Mouse (Mus musculus): ENCODE measurements around the gene Satb2. TPM values are rescaled to one million over a fixed set of nuclear protein-coding genes. Genes with fewer than 3 reads are reported as not detected.

The Satb2 gene
- total RNA-seq, 2 experiments from 2014 or later, result 79.1 to 88.5 TPM

DNA sequence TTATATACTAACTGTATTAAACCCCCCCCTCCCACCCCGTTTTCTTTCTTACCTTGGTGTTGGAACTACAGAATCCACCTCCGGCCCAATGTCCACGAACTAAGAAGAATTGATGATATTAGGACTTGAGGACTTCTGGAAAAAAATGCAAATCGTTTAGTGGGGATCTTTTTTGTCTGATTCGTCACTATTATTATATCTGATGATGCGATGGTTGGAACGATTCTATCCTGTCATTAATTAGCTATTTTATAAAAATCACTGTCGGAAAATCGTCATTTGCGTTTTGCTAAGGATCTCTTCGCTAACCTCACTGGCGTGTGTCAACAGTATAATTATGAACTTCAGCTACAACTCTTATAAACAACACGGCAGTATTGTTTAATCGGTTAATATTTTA lies 4.3 kb downstream of the Satb2 start:
- no peak for DNase-seq (ENCODE audit: low spot score in 2 of 2)

DNA sequence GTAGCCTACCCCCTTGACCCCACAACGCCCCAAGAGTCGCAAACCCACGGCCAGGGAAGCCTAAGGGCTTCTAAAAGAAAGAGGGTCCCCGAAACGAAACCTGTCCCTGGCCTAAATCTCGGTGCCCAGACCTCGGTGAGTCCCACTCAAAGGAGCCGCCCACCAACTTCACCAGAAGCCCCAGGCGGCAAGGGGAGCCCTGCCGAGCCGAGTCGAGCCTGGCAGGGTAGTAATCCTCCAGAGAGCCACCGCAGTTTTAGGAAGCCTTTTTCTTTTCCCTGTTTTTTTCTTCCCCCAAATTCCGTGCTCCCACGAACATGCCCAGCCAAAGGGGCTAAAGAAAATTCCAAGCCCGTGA lies 4.9 kb downstream of the Satb2 start:
- DNase-seq (ENCODE audit: low spot score in 2 of 2), result no peak

DNA sequence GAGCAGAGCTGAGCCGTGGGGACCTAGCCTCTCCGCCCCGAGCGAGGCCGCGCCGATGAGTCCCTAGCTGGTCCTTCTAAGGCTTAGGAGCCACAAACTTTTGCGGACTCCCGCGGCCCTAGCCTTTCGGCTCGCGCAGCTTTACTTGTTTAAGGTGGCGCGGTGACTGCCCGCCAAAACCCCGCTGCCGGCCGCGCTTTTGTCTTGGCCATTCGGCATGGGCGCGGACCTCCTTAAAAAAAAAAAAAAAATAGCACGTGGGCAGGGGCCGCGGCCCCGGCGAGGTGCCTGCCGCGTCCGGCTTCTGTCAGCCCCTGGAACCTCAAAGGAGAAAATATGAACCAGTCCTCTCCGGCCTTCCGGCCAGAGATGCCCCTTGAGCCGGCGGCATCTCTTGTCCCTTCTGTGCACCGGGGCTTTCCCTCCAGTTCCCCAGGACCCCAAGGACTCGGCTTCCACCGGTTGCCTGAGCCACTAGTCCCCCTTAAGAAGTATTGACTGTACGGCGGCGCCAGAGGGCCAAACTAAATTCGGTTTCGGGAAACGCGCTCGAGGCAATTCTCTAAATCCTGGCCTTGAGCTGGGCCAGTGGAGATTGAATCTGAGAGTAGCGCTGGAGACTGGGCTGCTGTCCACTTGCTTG lies 5.4 kb downstream of the Satb2 start:
- DNase-seq (ENCODE audit: low spot score in 2 of 2), result peak; percentile 82 to 89

DNA sequence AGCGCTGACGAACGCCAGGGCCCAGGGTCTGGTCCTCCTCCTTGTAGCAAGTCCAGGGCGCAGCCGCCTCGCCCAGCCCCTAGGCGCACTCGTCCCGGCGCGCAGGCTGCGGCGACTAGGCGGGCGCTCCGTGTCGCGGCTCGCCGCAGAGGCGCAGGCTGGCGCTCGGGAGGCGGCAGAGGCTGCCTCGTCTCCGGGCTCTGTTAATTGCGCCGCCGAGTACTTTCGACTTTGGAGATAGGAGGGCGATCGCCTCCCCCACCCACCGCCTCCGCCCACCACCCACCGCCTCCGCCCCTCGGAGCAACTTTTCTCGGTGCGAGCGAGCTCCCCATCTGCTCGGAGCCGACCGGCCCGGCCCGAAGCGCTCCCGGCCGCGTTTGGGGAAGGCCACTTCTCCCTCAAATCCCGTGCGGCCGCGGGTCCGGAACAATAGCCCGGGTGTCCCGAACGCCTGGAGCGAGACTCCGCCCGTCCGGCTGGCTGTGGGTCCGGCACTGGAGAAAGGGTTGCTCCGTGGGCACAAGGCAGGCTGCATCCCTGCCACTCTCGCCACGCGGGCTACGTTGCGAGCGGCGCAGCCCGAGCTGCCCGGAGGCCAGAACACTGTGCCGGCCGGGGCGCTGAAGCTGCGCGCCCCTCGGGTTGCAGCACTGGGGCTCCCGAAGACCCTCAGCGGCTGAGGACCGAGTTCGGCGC lies 6.0 kb downstream of the Satb2 start:
- DNase-seq (ENCODE audit: low spot score in 2 of 2), result peak; percentile 48 to 60

DNA sequence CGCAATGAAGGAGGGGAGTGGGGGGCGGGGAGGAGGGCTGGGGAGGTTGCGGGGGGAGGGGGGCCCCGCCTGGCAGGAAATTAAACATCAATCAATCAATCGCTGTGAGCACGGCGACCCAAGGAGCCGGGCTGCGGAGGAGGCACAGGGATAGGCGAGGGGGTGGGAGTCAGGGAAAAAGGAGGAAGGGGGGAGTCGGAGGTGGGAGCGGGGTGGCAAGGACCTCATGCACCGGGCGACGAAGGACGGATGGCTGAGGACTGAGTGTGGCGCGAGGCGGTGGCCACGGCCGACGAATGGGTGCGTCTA lies 6.6 kb downstream of the Satb2 start:
- DNase-seq (ENCODE audit: low spot score in 2 of 2), result no peak

DNA sequence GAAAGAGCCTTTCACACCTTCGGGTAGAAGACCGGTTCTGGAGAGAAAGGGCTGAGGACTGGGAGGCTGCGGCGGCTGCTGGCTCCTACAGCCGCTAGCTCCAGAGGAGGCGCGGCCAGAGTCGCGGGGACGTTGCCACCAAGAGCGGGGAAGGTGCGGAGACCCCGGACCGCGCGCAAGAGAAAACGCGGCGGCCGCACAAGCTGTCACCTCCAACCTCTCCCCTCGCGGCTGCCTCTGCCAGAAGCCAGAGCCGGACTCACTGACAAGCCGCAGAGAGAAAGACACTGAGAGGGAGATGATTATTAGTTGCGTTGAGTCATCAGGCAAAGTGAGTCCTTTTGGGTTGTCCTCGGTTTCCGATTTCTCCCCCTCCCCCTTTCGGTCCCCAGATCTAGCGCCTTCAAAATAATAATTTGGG lies 7.0 kb downstream of the Satb2 start:
- no peak for DNase-seq (ENCODE audit: low spot score in 2 of 2)

DNA sequence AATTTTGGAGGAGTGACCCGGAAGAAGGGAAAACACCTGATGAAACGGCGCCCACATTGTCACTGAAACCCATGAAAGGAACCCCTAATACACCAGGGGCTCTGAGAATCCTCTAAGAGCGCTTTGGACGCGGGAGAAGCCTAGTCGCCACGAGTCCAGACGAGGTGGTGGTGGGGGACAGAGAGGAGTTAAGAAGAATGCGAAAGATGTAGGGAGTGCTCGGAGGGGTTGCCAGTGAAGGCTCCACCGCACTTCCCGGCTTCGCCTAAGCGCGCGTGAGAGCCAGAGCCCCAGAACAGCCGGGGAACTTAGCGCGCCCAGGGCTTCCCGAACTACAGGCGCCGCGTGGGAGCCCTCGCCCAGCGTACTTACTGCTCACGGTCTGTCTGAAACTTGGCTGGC lies 7.7 kb downstream of the Satb2 start:
- peak in 1 of 2 experiments; percentile 56 for DNase-seq (ENCODE audit: low spot score in 2 of 2)

DNA sequence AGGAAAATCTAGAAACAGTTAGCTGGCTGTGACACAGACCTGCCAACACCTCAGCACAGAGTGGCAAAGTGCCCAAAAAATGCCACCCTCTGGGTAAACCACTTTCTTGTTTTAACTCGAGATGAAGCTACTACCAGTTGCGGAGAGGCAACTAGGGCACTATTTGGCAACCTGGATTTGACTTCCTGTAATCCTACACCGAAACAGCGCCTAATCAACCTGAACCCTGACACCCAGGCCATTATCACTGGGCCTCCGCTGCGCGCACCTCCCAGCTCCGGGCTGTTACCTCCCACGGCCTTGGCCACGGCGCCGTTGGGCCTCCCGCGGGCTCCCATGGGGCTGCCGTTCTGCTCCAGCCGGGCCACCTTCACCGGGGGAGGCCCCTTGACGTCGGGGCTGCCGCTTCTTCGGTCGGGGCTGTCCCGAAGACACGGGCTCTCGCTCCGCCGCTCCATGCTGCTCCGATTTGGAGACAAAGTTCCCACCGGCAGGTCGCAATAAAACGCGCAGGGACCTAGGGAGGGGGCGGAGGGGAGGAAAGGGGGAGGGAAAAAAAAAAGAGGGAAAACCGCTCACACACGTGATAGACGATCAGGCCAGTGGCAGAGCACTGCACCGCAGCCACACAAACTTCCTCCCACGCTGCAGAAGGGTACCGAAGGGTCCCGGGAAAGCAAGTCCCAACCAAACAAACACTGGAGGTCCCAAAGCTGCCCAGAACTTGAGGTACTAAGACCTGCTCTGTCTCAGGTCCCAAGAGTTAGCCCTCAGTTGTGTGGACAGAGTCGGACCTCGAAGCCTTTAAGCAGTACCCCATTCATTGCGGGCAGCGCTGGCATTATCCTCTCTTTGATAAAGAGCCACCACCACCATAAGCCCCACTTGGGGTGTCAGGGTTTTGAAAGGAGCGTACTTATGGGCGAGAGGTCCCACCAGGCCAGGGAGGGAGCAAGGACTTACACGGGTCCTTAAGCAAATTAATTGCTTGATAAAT lies 8.8 kb downstream of the Satb2 start:
- peak in 1 of 2 experiments; percentile 46 for DNase-seq (ENCODE audit: low spot score in 2 of 2)

DNA sequence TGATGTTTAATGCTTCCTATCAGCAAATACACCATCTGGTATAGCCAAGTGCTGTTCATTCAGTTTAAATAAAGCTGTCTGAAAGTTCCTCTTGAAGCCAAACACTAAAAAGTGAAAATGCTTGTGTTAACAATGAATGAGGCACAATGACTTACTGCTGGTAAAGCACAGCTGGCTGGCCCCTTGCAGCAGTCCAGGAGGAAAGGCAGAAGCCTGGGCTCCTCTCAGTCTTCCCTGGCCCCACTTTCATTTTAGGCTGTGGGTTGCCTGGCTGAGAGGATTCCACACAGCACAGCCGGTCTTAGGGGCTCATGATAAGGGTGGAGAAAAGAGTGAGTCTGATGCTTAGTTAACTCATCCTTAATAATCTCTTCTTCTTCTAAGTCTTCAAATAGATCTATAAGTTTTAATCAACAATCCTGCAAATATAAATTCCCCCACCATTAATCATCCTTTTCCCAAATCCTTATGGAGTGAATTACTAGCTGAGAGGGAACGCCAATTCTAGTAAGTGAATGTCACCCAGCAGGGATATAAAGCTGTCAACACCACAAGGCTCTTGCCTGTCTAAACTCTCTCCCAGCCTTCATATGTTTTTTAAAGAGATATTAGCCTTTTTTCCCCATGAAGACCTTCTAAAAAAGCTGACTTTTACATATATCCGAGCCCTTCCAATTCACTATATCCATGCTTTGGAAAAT lies 12.4 kb downstream of the Satb2 start:
- DNase-seq (ENCODE audit: low spot score in 2 of 2), result no peak

DNA sequence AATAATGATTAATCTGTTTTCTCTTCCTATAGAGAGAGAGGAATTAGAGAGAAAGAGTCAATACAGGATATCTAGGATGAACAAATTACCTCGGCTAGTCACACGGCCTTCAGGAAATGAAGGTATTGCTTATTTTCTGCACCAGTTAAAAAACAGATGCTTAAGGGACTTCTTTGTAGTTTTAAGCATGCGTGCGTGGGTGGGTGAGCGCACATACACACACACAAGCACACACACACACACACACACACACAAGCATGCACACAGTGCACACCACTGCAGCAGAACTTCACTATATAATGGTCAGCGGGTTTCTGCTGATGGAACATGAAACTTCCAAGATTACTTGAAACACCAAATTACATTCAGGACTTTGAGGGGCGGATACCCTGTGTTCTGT lies 14.0 kb downstream of the Satb2 start:
- DNase-seq (ENCODE audit: low spot score in 2 of 2), result no peak

DNA sequence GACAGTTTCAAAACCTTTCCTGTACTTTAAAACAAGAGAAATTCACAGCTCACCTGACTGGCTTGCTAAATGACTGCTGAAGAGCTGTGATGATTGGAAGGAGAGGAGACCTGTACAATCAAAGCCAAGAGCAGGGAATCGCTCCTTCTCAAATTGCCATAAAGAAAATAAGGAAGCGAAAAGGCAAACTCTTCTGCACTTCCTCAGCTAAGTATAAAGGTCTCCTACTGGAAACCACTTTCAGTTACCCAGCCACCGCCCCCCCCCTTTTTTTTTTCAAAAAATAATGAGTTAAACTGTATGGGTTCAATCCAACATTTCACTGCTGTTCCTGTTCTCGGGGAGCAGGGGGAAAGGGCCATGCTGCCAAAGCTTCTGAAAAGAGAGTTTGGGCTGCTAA lies 15.2 kb downstream of the Satb2 start:
- DNase-seq (ENCODE audit: low spot score in 2 of 2), result no peak

DNA sequence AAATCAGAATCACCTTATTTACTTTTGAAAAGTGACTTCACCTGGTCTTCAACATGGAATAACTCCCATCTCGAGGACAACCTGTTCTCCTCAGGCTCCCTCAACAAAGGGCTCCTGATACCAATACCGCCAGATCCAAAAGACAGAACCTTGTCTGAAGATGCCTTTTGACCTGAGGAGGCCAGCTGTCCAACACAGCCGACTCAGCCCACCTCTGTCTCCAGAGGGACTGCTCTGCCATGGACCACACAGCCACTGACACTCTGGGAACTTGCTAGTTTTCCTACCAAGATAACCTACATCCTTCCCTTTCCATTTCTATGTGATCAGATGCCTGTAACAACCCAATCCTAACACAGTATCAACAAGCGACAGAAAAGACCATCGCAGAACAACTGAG lies 19.5 kb downstream of the Satb2 start:
- no peak for DNase-seq (ENCODE audit: low spot score in 2 of 2)

DNA sequence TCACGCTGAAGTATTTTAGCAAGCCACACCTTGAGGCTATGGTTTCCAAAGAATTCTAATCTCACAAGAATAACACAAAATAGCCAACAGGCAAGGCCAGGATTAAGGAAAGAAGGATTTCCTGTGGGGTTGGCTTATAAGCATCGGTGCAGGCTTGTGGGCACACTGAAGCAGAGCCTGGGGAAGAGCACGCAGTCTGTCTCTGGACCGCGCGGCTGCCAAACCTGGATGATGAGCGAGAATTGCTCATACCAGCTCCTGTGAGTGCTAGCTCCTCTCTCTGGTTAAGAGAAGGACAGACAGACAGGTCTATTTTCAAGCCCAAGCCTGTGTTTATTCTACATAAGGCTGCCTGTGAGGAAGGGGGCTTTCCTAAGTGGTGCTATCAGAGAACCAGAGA lies 20.5 kb downstream of the Satb2 start:
- no peak for DNase-seq (ENCODE audit: low spot score in 2 of 2)

DNA sequence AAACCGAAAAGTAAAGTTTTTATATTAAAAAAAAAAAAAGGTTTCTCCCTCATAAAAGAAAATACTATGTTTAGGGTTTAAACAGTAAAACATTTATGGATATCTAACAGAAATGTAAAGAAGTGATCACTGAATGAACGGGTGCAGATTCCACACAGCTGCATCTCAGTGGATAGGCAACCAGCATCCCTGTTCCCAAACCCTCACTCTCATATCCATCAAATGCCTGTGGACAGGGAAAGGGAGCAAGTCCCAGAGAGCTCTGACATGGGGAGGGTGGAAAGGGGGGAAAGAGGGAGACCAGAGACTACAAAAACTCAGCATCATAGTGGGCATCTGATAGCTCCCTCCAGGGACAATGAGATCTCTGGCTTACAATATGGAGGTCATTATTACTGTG lies 21.6 kb downstream of the Satb2 start:
- DNase-seq (ENCODE audit: low spot score in 2 of 2), result no peak

DNA sequence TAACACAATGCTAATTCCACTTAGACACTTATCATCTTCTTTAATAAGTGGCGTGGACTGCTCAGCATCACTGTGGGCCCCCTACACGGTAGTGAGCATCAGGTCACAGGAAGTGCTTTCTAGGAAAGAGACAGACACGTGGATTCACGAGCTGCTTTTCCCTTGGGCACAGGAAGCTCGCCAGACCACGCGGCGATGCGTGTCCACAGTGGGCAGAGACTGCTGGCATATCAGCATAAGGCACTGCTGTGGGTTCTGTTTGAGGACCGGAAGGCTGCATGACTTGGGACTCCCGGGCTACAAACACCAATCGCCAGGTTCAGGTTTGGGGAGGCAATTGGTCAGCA lies 22.7 kb downstream of the Satb2 start:
- DNase-seq (ENCODE audit: low spot score in 2 of 2), result no peak

DNA sequence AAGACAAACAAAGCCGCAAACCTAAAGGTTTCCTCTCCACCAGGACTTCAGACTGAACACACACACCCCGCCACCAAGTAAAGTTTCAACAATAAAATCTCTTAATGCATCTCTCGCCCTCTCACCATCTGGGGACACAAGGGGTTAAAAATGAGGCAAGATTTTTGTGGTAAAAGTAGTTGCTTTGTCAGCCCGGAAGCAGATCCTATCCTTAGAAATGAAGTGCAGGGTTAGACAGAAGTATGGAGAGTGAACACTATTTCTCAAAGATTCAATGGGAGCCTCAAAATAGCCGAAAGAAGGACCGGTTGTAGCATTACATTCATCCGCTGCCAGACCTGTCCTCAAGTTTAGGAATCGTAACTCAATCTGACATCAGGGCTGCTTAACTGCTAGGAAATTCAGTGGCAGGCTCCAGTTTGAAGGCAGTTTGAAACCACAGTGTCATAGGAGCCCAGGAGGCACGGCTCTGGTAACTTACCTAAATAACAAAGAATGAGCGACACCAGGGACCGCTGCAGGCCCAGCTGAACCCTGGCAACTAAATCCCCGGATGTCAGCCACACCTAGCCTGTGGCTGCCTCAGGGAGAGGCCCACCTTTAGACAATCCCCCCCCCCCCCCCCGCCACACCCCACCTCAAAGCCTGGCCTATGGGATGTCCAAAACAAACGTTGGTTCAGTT lies 23.3 kb downstream of the Satb2 start:
- DNase-seq (ENCODE audit: low spot score in 2 of 2), result no peak

DNA sequence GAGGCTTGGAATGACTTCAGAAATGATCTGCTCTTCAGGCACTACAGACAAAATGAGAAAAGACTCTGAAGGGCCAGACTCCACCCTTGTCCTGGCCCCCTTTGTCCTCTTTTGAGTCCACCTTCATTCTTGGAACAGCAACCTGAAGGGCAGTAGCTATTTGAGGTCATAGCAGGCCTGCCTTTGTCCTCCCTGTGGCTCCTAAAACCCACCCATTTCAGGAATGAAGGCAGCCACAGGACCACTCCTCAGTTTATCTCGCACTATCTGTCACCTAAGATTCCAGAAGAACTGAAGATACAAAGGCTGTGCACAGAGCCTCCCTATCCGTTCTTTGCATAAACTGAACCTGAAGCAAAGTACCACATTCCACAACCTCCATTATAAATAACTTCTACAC lies 24.9 kb downstream of the Satb2 start:
- DNase-seq (ENCODE audit: low spot score in 2 of 2), result no peak

DNA sequence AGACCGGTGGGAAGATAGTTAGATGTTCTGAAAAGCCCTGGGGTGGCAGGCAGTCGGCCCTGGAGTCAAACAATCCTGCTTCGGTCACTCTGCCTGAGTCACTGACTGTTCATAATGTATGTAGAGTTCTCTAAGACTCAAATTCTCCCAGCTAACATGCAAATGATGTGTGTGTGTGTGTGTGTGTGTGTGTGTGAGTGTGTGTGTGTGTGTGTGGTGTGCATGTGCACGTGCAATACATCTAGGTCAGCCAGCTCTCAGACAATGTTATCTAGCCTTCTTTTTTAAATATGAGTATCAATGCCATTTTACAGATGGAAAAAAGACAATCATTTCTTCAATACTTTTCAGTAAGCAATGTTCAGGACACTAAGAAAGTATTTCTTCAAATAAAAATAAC lies 26.5 kb downstream of the Satb2 start:
- DNase-seq (ENCODE audit: low spot score in 2 of 2), result no peak

DNA sequence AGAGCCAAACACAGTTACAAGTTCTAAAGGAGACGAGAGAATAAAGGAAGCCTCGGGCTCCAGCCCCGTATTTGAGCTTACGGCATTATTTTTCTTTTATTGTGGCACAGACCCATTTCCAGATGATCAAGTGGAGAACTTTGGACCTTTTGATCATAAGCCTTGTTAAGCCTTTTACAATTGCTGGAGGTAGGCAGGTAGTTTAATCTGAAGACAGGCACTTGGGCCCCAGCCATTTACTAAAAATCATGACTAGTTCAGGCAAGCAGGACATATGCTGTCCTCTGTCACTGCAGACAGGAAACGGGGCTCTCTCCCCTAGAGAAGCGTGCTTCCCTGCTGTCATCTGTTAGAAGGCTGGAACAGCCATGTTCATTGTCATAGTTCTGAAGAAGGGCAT lies 26.9 kb downstream of the Satb2 start:
- DNase-seq (ENCODE audit: low spot score in 2 of 2), result no peak

DNA sequence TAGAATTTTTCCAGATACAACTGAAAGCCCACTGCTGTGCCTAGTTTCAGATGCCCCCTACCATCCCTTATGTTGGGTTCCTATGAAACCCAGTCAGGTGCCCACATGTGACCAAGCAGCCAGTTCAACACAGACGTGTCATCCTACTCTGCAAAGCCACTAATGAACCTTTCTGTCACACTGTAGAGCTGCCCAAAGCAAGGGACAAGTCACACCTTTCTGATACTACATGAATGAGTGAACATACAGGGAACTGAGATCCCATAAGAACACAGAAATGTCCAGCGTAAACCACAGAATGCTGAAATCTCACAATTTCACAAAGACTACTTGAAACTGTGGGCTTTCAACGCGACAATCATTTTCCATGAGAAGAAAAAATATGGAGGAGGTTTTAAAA lies 39.0 kb downstream of the Satb2 start:
- no peak for DNase-seq (ENCODE audit: low spot score in 2 of 2)

DNA sequence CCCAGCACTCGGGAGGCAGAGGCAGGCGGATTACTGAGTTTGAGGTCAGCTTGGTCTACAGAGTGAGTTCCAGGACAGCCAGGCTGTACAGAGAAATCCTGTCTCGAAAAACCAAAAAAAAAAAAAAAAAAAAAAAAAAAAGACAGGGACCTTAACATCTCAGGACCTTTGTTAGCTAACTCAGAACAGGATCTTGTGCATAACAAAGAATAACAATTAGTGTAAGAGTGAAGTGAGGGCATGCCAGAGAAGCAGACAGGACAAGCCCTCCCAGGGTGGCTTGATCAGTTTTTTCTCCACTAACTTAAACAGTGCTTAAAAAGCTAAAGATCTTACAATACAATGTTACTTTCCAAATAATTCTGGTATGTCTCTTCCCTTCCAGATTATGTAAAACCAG lies 40.0 kb downstream of the Satb2 start:
- no peak for DNase-seq (ENCODE audit: low spot score in 2 of 2)

Measured in left cerebral cortex, adult 18-20 months (tissue).